Mouse (Mus musculus): ENCODE measurements at regions not wholly inside any gene's neighbourhood (a gene's known extent, or its start where the extent isn't known, plus 50 kb on each side); places are given as distances from the start of the nearest gene placed in this dataset.

GRCm38 (mm10) chr6:104916787-104917186 lies 424.2 kb downstream of the Cntn6 start:
- no peak for DNase-seq (ENCODE audit: low spot score)

GRCm38 (mm10) chr6:104922577-104922976 lies 430.0 kb downstream of the Cntn6 start:
- no peak for DNase-seq (ENCODE audit: low spot score)

GRCm38 (mm10) chr6:104926088-104926487 lies 433.5 kb downstream of the Cntn6 start:
- DNase-seq (ENCODE audit: low spot score): no peak

GRCm38 (mm10) chr6:104930284-104930683 lies 437.7 kb downstream of the Cntn6 start:
- DNase-seq (ENCODE audit: low spot score): no peak

- DNase-seq (ENCODE audit: low spot score): no peak
Observed at GRCm38 (mm10) chr6:104932153-104932552, 439.6 kb downstream of the Cntn6 start.

- no peak for DNase-seq (ENCODE audit: low spot score)
Observed at GRCm38 (mm10) chr6:104939134-104939533, 446.5 kb downstream of the Cntn6 start.

GRCm38 (mm10) chr6:104974517-104974916 lies 481.9 kb downstream of the Cntn6 start:
- no peak for DNase-seq (ENCODE audit: low spot score)

GRCm38 (mm10) chr6:104984144-104984543 lies 491.6 kb downstream of the Cntn6 start:
- no peak for DNase-seq (ENCODE audit: low spot score)

- no peak for DNase-seq (ENCODE audit: low spot score)
Observed at GRCm38 (mm10) chr6:104989863-104990262, 497.3 kb downstream of the Cntn6 start.

- no peak for DNase-seq (ENCODE audit: low spot score)
Observed at GRCm38 (mm10) chr6:104990366-104990765, 497.8 kb downstream of the Cntn6 start.

- no peak for DNase-seq (ENCODE audit: low spot score)
Observed at GRCm38 (mm10) chr6:104999601-105000000, 507.0 kb downstream of the Cntn6 start.

GRCm38 (mm10) chr6:105020672-105021071 lies 528.1 kb downstream of the Cntn6 start:
- no peak for DNase-seq (ENCODE audit: low spot score)

GRCm38 (mm10) chr6:105021174-105021573 lies 528.6 kb downstream of the Cntn6 start:
- no peak for DNase-seq (ENCODE audit: low spot score)

- DNase-seq (ENCODE audit: low spot score): no peak
Observed at GRCm38 (mm10) chr6:105066146-105066545, 573.6 kb downstream of the Cntn6 start.

GRCm38 (mm10) chr6:105090882-105091281 lies 586.6 kb upstream of the Cntn4 start:
- peak; percentile 19 for DNase-seq (ENCODE audit: low spot score)
